Mouse (Mus musculus) midbrain, embryonic 12.5 days (tissue): ENCODE results near the gene Megf9. TPM values are rescaled to one million over a fixed set of nuclear protein-coding genes. Genes with fewer than 3 reads are reported as not detected.

Experiments
- ATAC-seq: fragments of 200-750 bp; cut with Nextera tagmentation; 2 replicates; pipeline ENCODE4 v1.8.0; 2017; ENCODE audit warnings: low read depth, moderate TSS enrichment, moderate library complexity; ENCODE audit not compliant: low FRiP score
- H3K27ac ChIP-seq: fragments of 300-500 bp; sonication (generic); replicated peaks from 2 replicates; pipeline ENCODE4 v1.5.1; 2016; ENCODE audit warnings: mild to moderate bottlenecking
- H3K27me3 ChIP-seq: fragments of 300-500 bp; sonication (generic); 2 replicates; pipeline ENCODE4 v1.6.1; 2016; ENCODE audit warnings: mild to moderate bottlenecking
- H3K36me3 ChIP-seq: fragments of 300-500 bp; sonication (generic); 2 replicates; pipeline ENCODE4 v1.6.1; 2016
- H3K4me1 ChIP-seq: fragments of 300-500 bp; sonication (generic); 2 replicates; pipeline ENCODE4 v1.6.1; 2016
- H3K4me2 ChIP-seq: fragments of 300-500 bp; sonication (generic); replicated peaks from 2 replicates; pipeline ENCODE4 v1.6.1; 2016; ENCODE audit warnings: mild to moderate bottlenecking, moderate library complexity
- H3K4me3 ChIP-seq: fragments of 300-500 bp; sonication (generic); 2 replicates; pipeline ENCODE4 v1.5.1; 2016; ENCODE audit warnings: mild to moderate bottlenecking
- H3K9ac ChIP-seq: fragments of 300-500 bp; sonication (generic); replicated peaks from 2 replicates; pipeline ENCODE4 v1.6.1; 2016; ENCODE audit warnings: mild to moderate bottlenecking, moderate library complexity
- H3K9me3 ChIP-seq: fragments of 300-500 bp; sonication (generic); 2 replicates; pipeline ENCODE4 v1.6.1; 2016; ENCODE audit warnings: mild to moderate bottlenecking
- WGBS: fragments of 180-500 bp; shearing (Covaris S2); methylation state at CpG from one replicate; pipeline ENCODE4 v1.1.7; 2016; 5-methylcytosine and 5-hydroxymethylcytosine counted together
- polyA plus RNA-seq: library from polyadenylated mRNA; unstranded; fragments of >200 nt; fragmentation: Nextera tagmentation; extraction: Ambion mirVana; gene quantifications from 2 replicates; pipeline ENCODE4 v1.2.1, GENCODE M21; 2016

Megf9 gene
- polyA plus RNA-seq, 1 experiment from 2014 or later = 35.2 TPM

GRCm38 (mm10) chr4:70517646-70518045 lies 17.1 kb downstream of the Megf9 start:
- no peaks in the 10 kb centered on the region for H3K27me3 ChIP-seq
- no peak overlapping the region for H3K4me2 ChIP-seq
- no peaks in the 10 kb centered on the region for H3K36me3 ChIP-seq
- no peaks in the 10 kb centered on the region for H3K9me3 ChIP-seq
- peaks cover 3% of the 10 kb centered on the region; the same call in 1 of the 2 replicates for H3K4me1 ChIP-seq
- no peak overlapping the region for H3K4me3 ChIP-seq
- 91% methylated on average over 1 of the region's 1 CpGs for WGBS
- no peak for ATAC-seq
- no peak overlapping the region for H3K27ac ChIP-seq
- no peak overlapping the region for H3K9ac ChIP-seq

- H3K36me3 ChIP-seq = no peaks in the 10 kb centered on the region
- H3K4me1 ChIP-seq = peaks cover 3% of the 10 kb centered on the region; the same call in 1 of the 2 replicates
- ATAC-seq = no peak
- H3K9ac ChIP-seq = no peak overlapping the region
- H3K27ac ChIP-seq = no peak overlapping the region
- no peaks in the 10 kb centered on the region for H3K27me3 ChIP-seq
- WGBS = 93% methylated on average over 6 of the region's 6 CpGs
- H3K4me3 ChIP-seq = no peak overlapping the region
- H3K9me3 ChIP-seq = no peaks in the 10 kb centered on the region
- no peak overlapping the region for H3K4me2 ChIP-seq
Observed at GRCm38 (mm10) chr4:70516289-70516688, 18.5 kb downstream of the Megf9 start.

- H3K27ac ChIP-seq = no peak overlapping the region
- H3K4me1 ChIP-seq = no peaks in the 10 kb centered on the region
- no peak overlapping the region for H3K4me2 ChIP-seq
- no peaks in the 10 kb centered on the region for H3K36me3 ChIP-seq
- ATAC-seq = no peak
- no peaks in the 10 kb centered on the region for H3K9me3 ChIP-seq
- no peak overlapping the region for H3K9ac ChIP-seq
- no peak overlapping the region for H3K4me3 ChIP-seq
- H3K27me3 ChIP-seq = no peaks in the 10 kb centered on the region
Observed at GRCm38 (mm10) chr4:70515514-70515913, 19.3 kb downstream of the Megf9 start.

- Histone ChIP-seq H3K4me3 (no peak overlapping the region), H3K9me3 (no peaks in the 10 kb centered on the region), H3K27me3 (no peaks in the 10 kb centered on the region), H3K9ac (no peak overlapping the region), H3K4me1 (peaks cover 7% of the 10 kb centered on the region), H3K36me3 (no peaks in the 10 kb centered on the region), H3K27ac (no peak overlapping the region), H3K4me2 (no peak overlapping the region)
- ATAC-seq = no peak
- 43% methylated on average over 2 of the region's 2 CpGs for WGBS
Observed at GRCm38 (mm10) chr4:70509987-70510386, 24.8 kb downstream of the Megf9 start.

- Histone ChIP-seq H3K27me3 (no peaks in the 10 kb centered on the region), H3K27ac (no peak overlapping the region), H3K4me2 (no peak overlapping the region), H3K9me3 (no peaks in the 10 kb centered on the region), H3K4me3 (no peak overlapping the region), H3K4me1 (peaks cover 7% of the 10 kb centered on the region), H3K36me3 (no peaks in the 10 kb centered on the region), H3K9ac (no peak overlapping the region)
- no peak for ATAC-seq
- 30% methylated on average over 2 of the region's 2 CpGs for WGBS
Observed at GRCm38 (mm10) chr4:70509565-70509964, 25.2 kb downstream of the Megf9 start.

GRCm38 (mm10) chr4:70508207-70508606 lies 26.6 kb downstream of the Megf9 start:
- peaks cover 7% of the 10 kb centered on the region for H3K4me1 ChIP-seq
- no peaks in the 10 kb centered on the region for H3K9me3 ChIP-seq
- no peak for ATAC-seq
- H3K9ac ChIP-seq = no peak overlapping the region
- no peak overlapping the region for H3K27ac ChIP-seq
- WGBS = 97% methylated on average over 1 of the region's 1 CpGs
- H3K4me3 ChIP-seq = no peak overlapping the region
- H3K36me3 ChIP-seq = no peaks in the 10 kb centered on the region
- no peaks in the 10 kb centered on the region for H3K27me3 ChIP-seq
- no peak overlapping the region for H3K4me2 ChIP-seq

- Histone ChIP-seq H3K27me3 (no peaks in the 10 kb centered on the region), H3K9me3 (no peaks in the 10 kb centered on the region), H3K9ac (no peak overlapping the region), H3K27ac (no peak overlapping the region), H3K36me3 (no peaks in the 10 kb centered on the region), H3K4me3 (no peak overlapping the region), H3K4me2 (no peak overlapping the region), H3K4me1 (peaks cover 7% of the 10 kb centered on the region)
- no peak for ATAC-seq
- 14% methylated on average over 3 of the region's 3 CpGs for WGBS
Observed at GRCm38 (mm10) chr4:70505951-70506350, 28.8 kb downstream of the Megf9 start.

- Histone ChIP-seq H3K4me2 (no peak overlapping the region), H3K27me3 (no peaks in the 10 kb centered on the region), H3K4me1 (no peaks in the 10 kb centered on the region), H3K9ac (no peak overlapping the region), H3K36me3 (no peaks in the 10 kb centered on the region), H3K27ac (no peak overlapping the region), H3K4me3 (no peak overlapping the region), H3K9me3 (no peaks in the 10 kb centered on the region)
- 69% methylated on average over 1 of the region's 1 CpGs for WGBS
- ATAC-seq = no peak
Observed at GRCm38 (mm10) chr4:70503827-70504226, 31.0 kb downstream of the Megf9 start.

- Histone ChIP-seq H3K4me3 (no peak overlapping the region), H3K36me3 (no peaks in the 10 kb centered on the region), H3K4me2 (no peak overlapping the region), H3K27me3 (no peaks in the 10 kb centered on the region), H3K27ac (no peak overlapping the region), H3K9ac (no peak overlapping the region), H3K9me3 (no peaks in the 10 kb centered on the region), H3K4me1 (no peaks in the 10 kb centered on the region)
- ATAC-seq = no peak
- 81% methylated on average over 3 of the region's 3 CpGs for WGBS
Observed at GRCm38 (mm10) chr4:70499285-70499684, 35.5 kb downstream of the Megf9 start.

- Histone ChIP-seq H3K4me2 (no peak overlapping the region), H3K4me3 (no peak overlapping the region), H3K9ac (no peak overlapping the region), H3K27me3 (no peaks in the 10 kb centered on the region), H3K27ac (no peak overlapping the region), H3K4me1 (no peaks in the 10 kb centered on the region), H3K9me3 (no peaks in the 10 kb centered on the region), H3K36me3 (no peaks in the 10 kb centered on the region)
- no peak for ATAC-seq
- 83% methylated on average over 1 of the region's 1 CpGs for WGBS
Observed at GRCm38 (mm10) chr4:70496978-70497377, 37.8 kb downstream of the Megf9 start.

- Histone ChIP-seq H3K27ac (no peak overlapping the region), H3K4me3 (no peak overlapping the region), H3K9ac (no peak overlapping the region), H3K27me3 (no peaks in the 10 kb centered on the region), H3K4me1 (no peaks in the 10 kb centered on the region), H3K36me3 (no peaks in the 10 kb centered on the region), H3K9me3 (no peaks in the 10 kb centered on the region), H3K4me2 (no peak overlapping the region)
- ATAC-seq = no peak
- WGBS = 95% methylated on average over 2 of the region's 2 CpGs
Observed at GRCm38 (mm10) chr4:70489792-70490191, 45.0 kb downstream of the Megf9 start.

- Histone ChIP-seq H3K4me3 (no peak overlapping the region), H3K4me2 (no peak overlapping the region), H3K9me3 (no peaks in the 10 kb centered on the region), H3K4me1 (no peaks in the 10 kb centered on the region), H3K27ac (no peak overlapping the region), H3K27me3 (no peaks in the 10 kb centered on the region), H3K9ac (no peak overlapping the region), H3K36me3 (no peaks in the 10 kb centered on the region)
- 84% methylated on average over 3 of the region's 3 CpGs for WGBS
- no peak for ATAC-seq
Observed at GRCm38 (mm10) chr4:70488415-70488814, 46.4 kb downstream of the Megf9 start.

GRCm38 (mm10) chr4:70484134-70484533 lies 50.7 kb downstream of the Megf9 start:
- Histone ChIP-seq H3K4me3 (no peak overlapping the region), H3K4me1 (no peaks in the 10 kb centered on the region), H3K9me3 (no peaks in the 10 kb centered on the region), H3K9ac (no peak overlapping the region), H3K36me3 (no peaks in the 10 kb centered on the region), H3K27me3 (no peaks in the 10 kb centered on the region), H3K4me2 (no peak overlapping the region), H3K27ac (no peak overlapping the region)
- ATAC-seq = no peak
- 88% methylated on average over 2 of the region's 2 CpGs for WGBS
